Mouse (Mus musculus) urinary bladder, postnatal 14 days (tissue): ENCODE measurements around the gene Topaz1.
"Not testable (repeated sequence)": the region's sequence is repeated elsewhere in the genome, so short reads cannot be mapped to it uniquely, and the experiment has no call there.

Source experiments
- DNase-seq: peaks from one replicate; pipeline ENCODE4 v3.0.0; 2021; ENCODE audit warnings: low spot score

Topaz1 gene

DNA sequence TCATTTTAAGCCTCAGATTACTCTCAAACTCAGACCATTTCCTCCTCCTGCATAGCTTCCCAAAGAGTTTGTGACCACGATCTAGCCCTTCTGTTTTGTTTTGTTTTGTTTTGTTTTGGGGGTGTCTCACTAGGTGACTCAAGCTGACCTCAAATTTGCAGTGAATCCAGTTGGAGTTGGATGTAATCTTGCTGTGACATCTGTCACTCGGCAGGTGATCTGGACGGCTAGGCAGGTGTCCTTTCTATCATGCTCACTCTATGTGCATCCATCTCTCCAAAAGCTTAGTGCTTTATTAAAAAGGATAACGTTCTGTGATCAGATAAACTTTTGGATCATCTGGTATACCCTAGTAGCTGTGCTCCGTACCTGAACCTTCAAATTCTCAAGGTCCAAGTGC, 65.2 kb downstream of the Topaz1 start:
- no peak for DNase-seq

DNA sequence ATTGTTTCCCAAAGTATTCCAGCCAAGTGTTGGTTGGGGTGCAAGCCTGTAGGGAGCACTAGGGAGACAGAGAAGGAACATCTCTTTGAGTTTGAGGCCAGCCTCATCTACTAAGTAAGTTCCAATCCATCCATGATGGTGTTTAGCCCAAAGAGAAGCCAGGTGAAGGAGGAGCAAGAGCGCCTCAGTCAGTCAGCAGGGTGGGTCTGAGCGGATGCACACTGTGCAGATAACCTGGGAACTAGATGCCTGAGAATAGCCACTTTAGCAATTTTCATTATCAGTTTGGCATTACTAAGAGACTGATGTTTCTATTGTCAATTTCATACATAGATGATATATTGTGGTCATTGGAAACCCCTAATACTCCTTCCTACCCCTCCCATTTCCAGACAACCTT, 67.6 kb downstream of the Topaz1 start:
- DNase-seq = no peak

DNA sequence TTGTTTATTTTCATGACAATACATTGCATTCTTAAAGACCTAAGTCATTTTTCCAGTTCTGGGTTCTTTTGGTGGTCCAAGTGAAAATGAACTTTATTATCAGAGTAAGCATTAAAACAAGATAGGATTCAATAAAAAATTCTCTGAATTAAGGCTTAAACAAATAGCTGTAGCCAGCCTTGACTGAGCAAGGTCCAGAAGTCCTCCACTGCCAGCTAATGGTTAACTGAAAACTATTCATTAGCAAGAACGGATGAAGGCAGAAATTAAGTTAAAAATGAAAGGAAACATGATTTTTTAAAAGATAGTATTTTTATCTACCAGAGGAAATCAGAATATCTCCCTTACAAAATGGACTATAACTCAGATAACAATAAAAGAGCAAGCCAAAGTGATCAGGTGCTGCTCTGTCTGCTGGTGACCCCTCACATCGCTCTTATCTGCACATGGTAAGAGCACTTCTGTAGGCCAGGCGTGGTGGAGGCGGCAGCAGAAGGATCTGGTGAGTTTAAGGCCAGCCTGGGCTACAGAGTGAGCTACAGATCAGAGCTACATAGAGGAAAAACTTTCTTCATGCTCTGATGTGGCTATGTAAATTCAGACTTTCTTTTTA, 68.2 kb downstream of the Topaz1 start:
- DNase-seq = no peak

GRCm38 (mm10) chr9:122823374-122824017, 76.3 kb downstream of the Topaz1 start:
- DNase-seq = no peak

DNA sequence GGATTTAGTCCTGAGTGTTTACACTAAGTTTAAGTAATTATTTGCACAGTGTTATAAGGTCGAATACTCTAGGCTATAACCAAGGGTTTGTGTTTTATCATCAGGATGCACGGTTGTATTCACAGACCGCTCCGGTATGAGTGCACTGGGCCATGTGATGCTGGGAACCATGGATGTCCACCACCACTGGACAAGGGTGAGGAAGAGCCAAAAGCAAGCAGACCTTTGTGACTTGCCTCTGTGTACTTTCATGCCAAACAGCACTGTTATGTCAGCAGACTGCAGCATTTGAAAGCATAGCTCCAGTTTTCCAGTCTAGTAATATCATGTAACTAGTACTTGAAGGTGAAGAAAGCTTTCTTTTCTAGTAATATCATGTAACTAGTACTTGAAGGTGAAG, 79.6 kb downstream of the Topaz1 start:
- no peak for DNase-seq

- no peak for DNase-seq
Measured at GRCm38 (mm10) chr9:122829826-122830380, 82.8 kb downstream of the Topaz1 start.

GRCm38 (mm10) chr9:122836126-122836525, 89.0 kb downstream of the Topaz1 start:
- DNase-seq = peak; percentile 11

DNA sequence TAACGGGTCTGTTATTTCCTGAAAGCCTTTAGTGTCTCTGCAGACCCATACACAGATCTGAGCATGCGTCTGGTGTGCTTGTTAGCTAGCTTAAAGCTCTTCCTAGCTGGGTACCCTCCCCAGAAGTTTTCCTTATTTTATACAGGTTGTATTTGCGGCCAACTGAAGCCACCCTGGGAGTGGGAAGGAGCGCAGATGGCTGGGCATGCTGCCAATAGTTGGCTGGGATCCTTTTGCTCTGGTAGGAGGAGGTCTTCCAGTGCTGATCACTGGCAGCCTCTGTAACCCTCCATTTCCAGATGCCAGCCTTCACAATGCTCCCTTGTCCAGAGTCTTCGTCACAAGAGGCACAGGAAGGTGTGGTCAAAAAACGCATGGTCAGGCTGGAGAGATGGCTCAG, 89.6 kb downstream of the Topaz1 start:
- peak; percentile 35 for DNase-seq

GRCm38 (mm10) chr9:122837216-122837615, 90.1 kb downstream of the Topaz1 start:
- DNase-seq = no peak

GRCm38 (mm10) chr9:122837680-122838079, 90.5 kb downstream of the Topaz1 start:
- DNase-seq = peak; percentile 80

DNA sequence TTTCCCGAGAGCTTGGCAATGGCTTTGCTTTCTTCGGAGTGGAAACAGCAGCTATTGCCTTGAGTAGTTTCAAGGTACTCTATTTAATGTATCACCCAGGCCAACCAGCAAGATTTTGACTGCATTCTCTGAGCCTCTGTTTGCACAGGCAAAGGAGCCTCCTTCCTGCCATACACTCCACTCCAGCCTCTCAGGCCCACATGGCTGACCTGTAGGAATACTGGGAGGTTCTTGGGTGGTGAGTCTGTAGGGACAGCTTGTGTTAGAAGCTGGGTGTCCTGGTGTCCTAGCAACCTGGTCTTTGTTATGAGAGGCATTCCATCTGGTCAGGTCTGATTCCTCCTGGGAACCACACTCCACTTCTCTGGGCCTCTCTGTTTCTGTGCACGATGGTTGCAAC, 96.6 kb downstream of the Topaz1 start, which contains the start of gene Gm35549:
Gene Gm35549, minus strand, starts transcription at position 276 of the 400 bp plus-strand sequence.
- no peak for DNase-seq

DNA sequence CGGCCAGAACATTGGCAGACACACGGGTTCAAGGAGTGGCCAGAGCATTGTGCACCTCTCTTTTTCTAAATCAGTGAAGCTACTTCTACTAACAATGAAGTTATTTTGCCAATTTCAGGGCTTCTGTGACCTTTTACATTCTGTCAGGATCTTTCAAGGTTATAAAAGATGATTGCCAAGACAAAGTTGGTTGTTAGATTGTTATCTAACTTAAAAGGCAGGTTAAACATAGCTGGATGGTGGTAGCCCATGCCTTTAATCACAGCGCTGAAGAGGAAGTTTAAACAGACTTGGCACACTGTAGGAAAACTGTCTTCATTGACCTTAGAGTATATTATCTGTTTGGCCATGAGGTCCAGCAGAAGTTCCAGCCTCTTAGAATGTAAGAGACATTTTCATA, 98.5 kb downstream of the Topaz1 start:
- DNase-seq = no peak

DNA sequence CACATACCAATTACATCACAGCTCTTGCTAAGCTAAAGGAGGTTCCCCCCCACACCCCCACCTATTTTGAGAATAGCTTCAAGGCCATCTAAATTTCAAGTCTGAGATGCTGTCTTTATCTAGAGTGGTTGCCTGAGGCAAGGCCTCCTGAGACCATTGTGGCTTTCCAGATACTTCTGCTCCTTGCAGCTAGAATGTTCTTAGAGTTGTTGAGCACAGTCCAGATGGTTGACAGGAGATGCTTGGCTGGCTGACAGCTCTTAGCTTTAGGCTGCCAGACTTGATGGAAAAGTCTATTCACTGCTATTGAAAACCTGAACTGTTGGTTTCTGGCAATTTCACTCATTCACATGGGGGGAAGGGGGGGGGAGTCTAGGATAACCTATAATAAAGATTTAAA, 99.0 kb downstream of the Topaz1 start:
- no peak for DNase-seq

GRCm38 (mm10) chr9:122847811-122848311, 100.7 kb downstream of the Topaz1 start:
- DNase-seq = not testable (repeated sequence)
